Mouse (Mus musculus) midbrain, embryonic 15.5 days (tissue): ENCODE data around the gene Fntb. TPM values are rescaled to one million over a fixed set of nuclear protein-coding genes. Genes with fewer than 3 reads are reported as not detected.
"Not testable (repeated sequence)": the region's sequence is repeated elsewhere in the genome, so short reads cannot be mapped to it uniquely, and the experiment has no call there.

Experiments
- ATAC-seq: fragments of 200-750 bp; cut with Nextera tagmentation; replicated peaks from 2 replicates; pipeline ENCODE4 v1.8.0; 2017; ENCODE audit warnings: moderate TSS enrichment
- H3K27ac ChIP-seq: fragments of 300-500 bp; sonication (generic); 2 replicates; pipeline ENCODE4 v1.5.1; 2015; ENCODE audit warnings: mild to moderate bottlenecking, inconsistent platforms
- H3K27me3 ChIP-seq: fragments of 300-500 bp; sonication (generic); replicated peaks from 2 replicates; pipeline ENCODE4 v1.6.1; 2015; ENCODE audit warnings: inconsistent platforms
- H3K36me3 ChIP-seq: fragments of 300-500 bp; sonication (generic); replicated peaks from 2 replicates; pipeline ENCODE4 v1.6.1; 2015; ENCODE audit warnings: inconsistent platforms
- H3K4me1 ChIP-seq: fragments of 300-500 bp; sonication (generic); 2 replicates; pipeline ENCODE4 v1.6.1; 2015; ENCODE audit warnings: inconsistent platforms
- H3K4me2 ChIP-seq: fragments of 300-500 bp; sonication (generic); 2 replicates; pipeline ENCODE4 v1.6.1; 2015; ENCODE audit warnings: inconsistent platforms, mild to moderate bottlenecking, moderate library complexity
- H3K4me3 ChIP-seq: fragments of 300-500 bp; sonication (generic); 2 replicates; pipeline ENCODE4 v1.5.1; 2015; ENCODE audit warnings: mild to moderate bottlenecking, inconsistent platforms
- H3K9ac ChIP-seq: fragments of 300-500 bp; sonication (generic); 2 replicates; pipeline ENCODE4 v1.6.1; 2015; ENCODE audit warnings: mild to moderate bottlenecking, inconsistent platforms
- H3K9me3 ChIP-seq: fragments of 300-500 bp; sonication (generic); 2 replicates; pipeline ENCODE4 v1.6.1; 2016; ENCODE audit warnings: inconsistent platforms
- WGBS: fragments of 180-500 bp; shearing (Covaris S2); methylation state at CpG from one replicate; pipeline ENCODE4 v1.1.7; 2015; ENCODE audit warnings: mixed read lengths; 5-methylcytosine and 5-hydroxymethylcytosine counted together
- polyA plus RNA-seq: library from polyadenylated mRNA; unstranded; fragments of >200 nt; fragmentation: Nextera tagmentation; extraction: Ambion mirVana; gene quantifications from 2 replicates; pipeline ENCODE4 v1.2.1, GENCODE M21; 2015

Gene Fntb
- polyA plus RNA-seq, 1 experiment from 2014 or later: 44.3 TPM

GRCm38 (mm10) chr12:76776898-76777297 is 11.5 kb downstream of the Fntb start:
- Histone ChIP-seq H3K27me3 (no peaks in the 10 kb centered on the region), H3K9ac (no peak overlapping the region), H3K9me3 (no peaks in the 10 kb centered on the region), H3K4me1 (no peaks in the 10 kb centered on the region), H3K36me3 (no peaks in the 10 kb centered on the region), H3K4me3 (no peak overlapping the region), H3K4me2 (no peak overlapping the region), H3K27ac (no peak overlapping the region)
- no peak for ATAC-seq
- 96% methylated on average over 5 of the region's 5 CpGs for WGBS

- H3K4me3 ChIP-seq: no peak overlapping the region
- ATAC-seq: no peak
- H3K4me1 ChIP-seq: no peaks in the 10 kb centered on the region
- no peak overlapping the region for H3K4me2 ChIP-seq
- no peaks in the 10 kb centered on the region for H3K36me3 ChIP-seq
- H3K27ac ChIP-seq: no peak overlapping the region
- H3K9ac ChIP-seq: no peak overlapping the region
- H3K9me3 ChIP-seq: no peaks in the 10 kb centered on the region
- H3K27me3 ChIP-seq: no peaks in the 10 kb centered on the region
These were observed 12.5 kb downstream of the Fntb start for GRCm38 (mm10) chr12:76777845-76778244.

GRCm38 (mm10) chr12:76778305-76779083 is 13.1 kb downstream of the Fntb start:
- Histone ChIP-seq H3K9me3 (no peaks in the 10 kb centered on the region), H3K4me2 (no peak overlapping the region), H3K36me3 (no peaks in the 10 kb centered on the region), H3K9ac (no peak overlapping the region), H3K27ac (no peak overlapping the region), H3K27me3 (no peaks in the 10 kb centered on the region), H3K4me3 (no peak overlapping the region), H3K4me1 (no peaks in the 10 kb centered on the region)
- ATAC-seq: no peak
- 83% methylated on average over 10 of the region's 10 CpGs for WGBS

GRCm38 (mm10) chr12:76779951-76780350 is 14.6 kb downstream of the Fntb start:
- ATAC-seq: no peak
- Histone ChIP-seq H3K27me3 (no peaks in the 10 kb centered on the region), H3K4me3 (no peak overlapping the region), H3K9ac (no peak overlapping the region), H3K9me3 (no peaks in the 10 kb centered on the region), H3K4me2 (no peak overlapping the region), H3K27ac (no peak overlapping the region), H3K36me3 (no peaks in the 10 kb centered on the region), H3K4me1 (no peaks in the 10 kb centered on the region)
- 69% methylated on average over 5 of the region's 5 CpGs for WGBS

GRCm38 (mm10) chr12:76780639-76781468 is 15.5 kb downstream of the Fntb start:
- Histone ChIP-seq H3K4me1 (no peaks in the 10 kb centered on the region), H3K27ac (peak overlapping the region; percentile 51; the same call in 1 of the 2 replicates), H3K9me3 (no peaks in the 10 kb centered on the region), H3K4me3 (no peak overlapping the region), H3K36me3 (no peaks in the 10 kb centered on the region), H3K4me2 (no peak overlapping the region), H3K27me3 (no peaks in the 10 kb centered on the region), H3K9ac (no peak overlapping the region)
- no peak for ATAC-seq
- WGBS: 53% methylated on average over 12 of the region's 12 CpGs

- ATAC-seq: no peak
- Histone ChIP-seq H3K4me3 (no peak overlapping the region), H3K36me3 (no peaks in the 10 kb centered on the region), H3K9me3 (no peaks in the 10 kb centered on the region), H3K9ac (no peak overlapping the region), H3K4me2 (no peak overlapping the region), H3K4me1 (no peaks in the 10 kb centered on the region), H3K27me3 (no peaks in the 10 kb centered on the region), H3K27ac (no peak overlapping the region)
- WGBS: 68% methylated on average over 10 of the region's 10 CpGs
These were observed 18.7 kb downstream of the Fntb start for GRCm38 (mm10) chr12:76784056-76784619.

- Histone ChIP-seq H3K27me3 (no peaks in the 10 kb centered on the region), H3K9ac (no peak overlapping the region), H3K27ac (no peak overlapping the region), H3K4me2 (no peak overlapping the region), H3K4me1 (no peaks in the 10 kb centered on the region), H3K9me3 (no peaks in the 10 kb centered on the region), H3K4me3 (no peak overlapping the region), H3K36me3 (no peaks in the 10 kb centered on the region)
- 48% methylated on average over 8 of the region's 8 CpGs for WGBS
- no peak for ATAC-seq
These were observed 25.2 kb downstream of the Fntb start for GRCm38 (mm10) chr12:76790446-76791084.

GRCm38 (mm10) chr12:76792540-76792939 is 27.2 kb downstream of the Fntb start:
- not testable (repeated sequence) for H3K9me3 ChIP-seq, H3K9ac ChIP-seq, H3K4me1 ChIP-seq, H3K36me3 ChIP-seq, ATAC-seq, H3K27me3 ChIP-seq, H3K27ac ChIP-seq, H3K4me2 ChIP-seq, H3K4me3 ChIP-seq
- 54% methylated on average over 14 of the region's 14 CpGs for WGBS

GRCm38 (mm10) chr12:76795350-76795749 is 30.0 kb downstream of the Fntb start, which contains the start of gene Gpx2:
Gene Gpx2, minus strand, starts transcription at chr12:76795554.
- 79% methylated on average over 5 of the region's 5 CpGs for WGBS

GRCm38 (mm10) chr12:76796938-76797539 is 31.6 kb downstream of the Fntb start:
- no peak for ATAC-seq
- WGBS: 92% methylated on average over 7 of the region's 7 CpGs
- Histone ChIP-seq H3K4me3 (no peak overlapping the region), H3K27ac (no peak overlapping the region), H3K9me3 (no peaks in the 10 kb centered on the region), H3K27me3 (no peaks in the 10 kb centered on the region), H3K4me1 (no peaks in the 10 kb centered on the region), H3K36me3 (no peaks in the 10 kb centered on the region), H3K4me2 (no peak overlapping the region), H3K9ac (no peak overlapping the region)

More at GRCm38 (mm10) chr12:76795350-76795749, 30.0 kb downstream of the Fntb start, which contains the start of gene Gpx2:
- no peak within 1 kb of the TSS for H3K9ac ChIP-seq
- H3K4me3 ChIP-seq: no peak within 1 kb of the TSS
- H3K4me2 ChIP-seq: no peak within 1 kb of the TSS
- no peak within 1 kb of the TSS for H3K27ac ChIP-seq
- H3K27me3 ChIP-seq: no peaks in the 10 kb centered on the region
- no peaks in the 10 kb centered on the region for H3K36me3 ChIP-seq
- ATAC-seq: no peak
- no peaks in the 10 kb centered on the region for H3K9me3 ChIP-seq
- H3K4me1 ChIP-seq: no peaks in the 10 kb centered on the region

GRCm38 (mm10) chr12:76798008-76798720 is 32.8 kb downstream of the Fntb start:
- no peaks in the 10 kb centered on the region for H3K9me3 ChIP-seq
- 45% methylated on average over 5 of the region's 5 CpGs for WGBS
- H3K27me3 ChIP-seq: no peaks in the 10 kb centered on the region
- H3K4me3 ChIP-seq: no peak overlapping the region
- H3K36me3 ChIP-seq: no peaks in the 10 kb centered on the region
- no peak overlapping the region for H3K9ac ChIP-seq
- no peak overlapping the region for H3K27ac ChIP-seq
- no peak for ATAC-seq
- no peak overlapping the region for H3K4me2 ChIP-seq
- H3K4me1 ChIP-seq: no peaks in the 10 kb centered on the region
